Mouse (Mus musculus): Measurements from ENCODE around the gene Hpgds.

The Hpgds gene

DNA sequence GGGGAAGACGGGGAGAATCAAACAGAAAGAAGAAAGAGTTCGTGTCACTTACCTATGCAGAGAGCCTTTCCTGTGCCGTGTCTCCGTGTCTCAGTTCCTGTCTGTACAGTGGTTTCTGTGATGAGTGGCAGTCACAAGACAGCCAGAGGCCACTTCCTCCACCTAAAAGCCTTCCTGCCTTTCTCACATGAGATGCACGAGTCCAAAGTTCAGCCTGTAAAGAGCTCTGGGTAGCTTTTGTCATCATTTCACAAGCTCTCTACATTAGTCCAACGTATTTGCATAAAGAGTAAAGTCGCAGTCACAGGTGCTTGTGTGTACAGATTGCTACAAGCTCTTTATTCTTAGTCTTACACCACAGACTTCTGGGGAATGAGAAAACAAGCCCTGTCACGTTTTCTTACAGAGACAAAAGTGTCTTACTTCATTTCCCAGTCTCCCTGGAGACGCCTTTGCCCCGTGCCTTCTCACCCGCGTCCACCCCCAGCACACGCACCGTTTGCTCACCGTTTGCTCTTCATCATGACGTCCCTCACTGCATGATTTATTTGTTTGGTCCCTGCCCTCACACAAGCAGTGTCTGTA lies at the start of gene Hpgds:
Gene Hpgds (minus strand): TSS at position 288 of the 585 bp plus-strand sequence.
- no peak for DNase-seq

DNA sequence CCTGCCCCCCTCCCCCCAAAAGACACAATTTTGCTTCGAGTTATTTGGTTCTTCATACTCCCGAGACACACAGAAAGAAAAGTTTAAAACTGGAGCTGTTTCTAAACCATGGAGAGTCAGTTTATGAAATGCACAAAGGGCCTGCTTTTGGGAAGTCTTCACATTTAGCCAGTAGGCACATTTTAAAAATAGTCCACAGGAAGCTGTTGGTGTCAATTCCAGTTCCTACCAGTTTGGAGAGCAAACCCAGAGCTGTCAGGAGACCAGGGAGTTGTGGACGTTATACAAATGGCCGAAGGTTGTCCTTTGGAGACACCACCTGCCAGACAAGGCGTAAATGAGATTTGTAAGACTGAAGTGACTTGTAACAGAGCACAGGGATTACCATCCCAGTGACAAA lies 20.3 kb upstream of the Hpgds start:
- DNase-seq: no peak

DNA sequence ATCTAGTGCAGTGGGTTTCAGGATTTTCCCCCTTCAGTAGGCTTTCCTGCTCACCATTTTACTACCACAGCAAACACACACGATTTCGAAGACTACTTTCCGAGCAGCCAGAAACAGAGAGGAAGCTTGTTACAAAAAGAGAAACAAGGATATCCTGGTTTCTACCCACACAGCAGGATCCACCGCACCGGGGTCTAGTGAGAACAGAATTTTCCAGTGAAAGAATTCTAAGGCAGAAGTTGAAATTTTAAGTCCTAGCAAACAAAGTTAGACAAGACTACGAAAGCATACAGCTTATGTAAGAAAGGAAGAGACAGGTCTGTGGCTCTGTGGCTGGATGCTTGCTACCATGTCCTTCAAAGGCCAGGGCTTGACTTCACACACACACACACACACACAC lies 19.4 kb upstream of the Hpgds start:
- no peak for DNase-seq

DNA sequence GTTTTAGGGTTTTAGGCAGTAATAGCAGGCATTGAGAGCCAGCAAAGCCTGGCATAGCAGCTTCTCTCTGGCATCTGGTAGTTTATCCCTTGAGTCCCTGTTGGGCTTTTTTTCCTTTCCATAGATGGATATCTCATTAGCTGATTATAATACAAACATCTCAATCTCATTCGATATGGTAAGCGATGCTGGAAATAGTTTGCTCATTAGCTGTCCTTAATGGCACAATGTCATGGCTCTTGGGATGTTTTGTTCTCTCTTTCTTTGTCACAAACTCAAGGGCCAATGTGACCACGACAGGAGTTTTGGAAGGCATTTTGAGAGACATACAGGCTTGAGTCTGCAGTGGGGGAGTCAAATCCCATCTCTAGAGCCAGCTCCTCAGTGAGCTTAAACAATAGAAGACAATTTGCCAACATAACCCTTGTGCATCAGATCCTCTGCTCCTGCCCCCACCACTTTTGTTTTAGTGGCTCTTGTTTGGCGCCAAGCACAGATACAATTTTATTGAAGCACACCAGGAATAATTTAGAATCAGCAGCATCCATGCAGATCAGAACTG lies 14.8 kb upstream of the Hpgds start:
- no peak for DNase-seq

DNA sequence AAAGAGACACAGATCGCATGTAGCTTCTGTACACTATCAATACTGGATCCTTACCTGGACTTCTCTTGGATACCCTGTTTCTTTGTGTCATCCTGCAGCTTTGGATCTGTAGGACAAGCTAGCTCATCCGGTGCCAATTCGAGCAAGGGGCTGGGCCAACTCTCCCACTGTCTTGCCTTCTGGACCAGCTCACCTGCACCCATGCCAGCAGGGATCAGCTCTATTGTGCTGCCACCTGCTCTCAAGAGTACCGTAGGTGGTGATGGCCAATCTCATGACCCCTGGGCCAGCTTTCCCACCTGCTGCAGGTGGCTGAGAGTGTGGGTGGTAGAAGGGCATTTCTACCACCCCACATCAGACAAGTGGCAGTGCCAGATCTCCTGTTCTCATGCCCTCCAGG lies 12.3 kb upstream of the Hpgds start:
- DNase-seq: no peak

DNA sequence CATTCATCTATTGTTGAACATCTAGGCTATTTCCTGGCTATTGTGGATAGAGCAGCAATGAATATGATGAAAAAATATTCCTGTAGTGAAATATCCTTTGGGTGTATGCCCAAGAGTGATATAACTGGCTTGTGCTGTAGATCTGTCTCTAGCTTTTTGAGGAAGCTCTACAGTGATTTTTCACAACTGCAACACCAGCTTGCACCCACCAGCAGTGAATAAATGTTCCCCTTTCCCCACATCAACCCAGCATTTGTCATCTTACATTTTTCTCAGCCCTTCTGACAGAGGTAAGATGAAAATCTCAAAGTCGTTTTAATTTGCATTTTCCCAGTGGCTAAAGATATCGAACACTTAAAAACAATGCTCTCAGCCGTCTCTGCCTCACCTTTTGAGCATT lies 8.9 kb upstream of the Hpgds start:
- DNase-seq: no peak

DNA sequence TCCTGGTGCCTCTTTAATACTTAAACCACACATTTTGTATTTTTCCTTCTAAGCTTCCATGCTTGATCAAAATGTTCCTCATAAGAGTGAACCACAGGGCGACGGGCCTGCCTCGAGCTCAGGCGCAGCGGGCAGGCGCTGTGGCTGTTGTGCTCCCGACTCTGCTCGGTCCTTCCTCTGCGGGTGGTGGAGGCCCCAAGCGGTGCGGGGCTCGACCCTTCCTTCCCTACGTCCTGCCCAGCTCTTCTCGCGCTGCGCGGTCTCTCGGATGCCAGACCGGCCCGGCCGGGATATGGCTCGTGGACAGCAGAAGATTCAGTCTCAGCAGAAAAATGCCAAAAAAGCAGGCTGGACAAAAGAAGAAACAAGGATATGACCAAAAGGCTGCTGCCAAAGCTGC lies 6.0 kb upstream of the Hpgds start:
- no peak for DNase-seq

DNA sequence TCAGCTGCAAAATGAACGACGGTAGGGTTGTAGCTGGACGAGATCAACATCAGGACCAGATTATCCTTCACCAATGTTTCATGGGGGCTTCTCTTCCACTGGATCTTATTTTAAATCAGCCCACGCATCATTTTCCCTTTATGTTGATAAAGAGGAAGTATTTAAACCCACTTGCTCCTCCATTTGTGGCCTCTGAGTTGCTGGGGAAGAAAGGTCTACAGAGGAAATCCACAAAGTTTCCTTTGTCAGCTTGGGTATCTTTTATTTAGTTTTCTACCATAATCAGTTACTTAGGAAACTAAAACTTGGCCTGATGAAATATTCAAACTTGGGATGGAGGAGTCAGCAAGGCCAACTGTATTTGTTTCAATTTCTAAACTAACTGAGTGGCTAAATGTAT lies 1.7 kb upstream of the Hpgds start:
- DNase-seq: no peak

DNA sequence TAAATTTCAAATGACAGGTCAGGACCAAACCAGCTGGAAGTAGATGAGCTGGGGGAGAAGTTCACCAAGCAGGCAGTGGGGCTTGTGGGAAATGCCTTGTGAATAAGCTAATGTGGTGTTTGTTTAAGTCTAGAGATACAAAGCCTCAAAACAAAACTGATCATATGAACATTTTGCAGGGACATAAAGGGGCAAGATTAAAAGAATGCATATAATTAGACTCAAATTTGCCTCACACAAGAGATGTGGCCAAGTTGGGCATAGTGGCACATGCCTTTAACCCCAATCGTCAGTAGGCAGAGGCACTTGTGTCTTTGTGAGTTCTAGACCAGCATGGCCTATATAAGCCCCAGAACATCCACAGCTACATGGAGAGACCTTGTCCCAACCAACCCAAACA lies 2.4 kb downstream of the Hpgds start:
- DNase-seq: no peak

DNA sequence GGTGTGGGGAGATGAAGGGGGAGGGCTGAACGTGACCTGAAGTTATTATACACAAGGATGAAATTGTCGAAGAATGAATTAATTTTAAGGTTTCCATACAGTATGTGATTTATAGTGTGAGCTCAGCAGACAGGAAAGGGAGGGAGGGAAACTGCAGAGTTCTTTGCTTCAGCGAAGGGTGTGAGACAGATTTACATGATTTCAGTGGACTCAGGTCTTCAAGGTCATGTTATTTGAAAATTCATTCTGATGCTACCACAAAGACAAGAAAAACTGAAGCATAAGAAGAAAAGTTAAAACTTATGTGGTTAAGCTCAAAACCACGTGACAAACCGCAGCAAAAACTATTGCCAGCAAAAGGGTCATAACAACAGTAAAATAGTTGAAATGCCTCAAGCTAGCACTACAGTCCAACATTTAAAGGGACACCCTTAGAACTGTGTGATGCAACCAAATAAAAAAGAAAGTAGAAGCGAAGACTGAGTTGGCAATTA lies 3.9 kb downstream of the Hpgds start:
- no peak for DNase-seq

DNA sequence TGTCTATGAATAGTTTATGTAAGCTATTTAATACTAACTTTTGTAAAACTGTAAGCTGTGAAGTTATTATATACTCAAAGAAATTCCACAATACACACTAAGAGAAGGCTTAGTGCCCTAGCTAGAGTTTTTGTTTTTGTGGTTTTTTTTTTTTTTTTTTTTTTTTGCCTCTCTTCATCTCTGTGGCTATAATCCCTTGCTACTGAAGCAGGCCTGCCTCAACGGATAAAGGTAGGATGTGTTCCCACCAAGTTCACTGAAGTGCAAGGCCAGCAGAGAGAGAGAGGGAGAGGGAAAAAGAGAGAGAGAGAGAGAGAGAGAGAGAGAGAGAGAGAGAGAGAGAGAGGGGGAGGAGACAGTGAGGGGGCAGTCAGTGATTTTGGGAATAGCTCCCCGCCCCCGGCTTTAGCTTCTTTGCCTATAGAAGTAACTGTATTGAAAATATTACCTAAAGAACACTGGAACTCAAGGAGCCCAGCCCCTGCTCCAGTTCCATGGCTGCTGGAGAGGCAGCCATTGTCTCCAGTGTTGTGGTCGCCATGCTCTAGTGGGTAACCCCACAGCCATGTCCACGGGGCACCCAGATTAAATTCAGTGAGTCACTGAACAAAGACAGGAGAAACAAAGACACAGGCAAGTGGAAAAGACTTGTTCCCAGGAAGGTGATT lies 4.5 kb downstream of the Hpgds start:
- DNase-seq: no peak

DNA sequence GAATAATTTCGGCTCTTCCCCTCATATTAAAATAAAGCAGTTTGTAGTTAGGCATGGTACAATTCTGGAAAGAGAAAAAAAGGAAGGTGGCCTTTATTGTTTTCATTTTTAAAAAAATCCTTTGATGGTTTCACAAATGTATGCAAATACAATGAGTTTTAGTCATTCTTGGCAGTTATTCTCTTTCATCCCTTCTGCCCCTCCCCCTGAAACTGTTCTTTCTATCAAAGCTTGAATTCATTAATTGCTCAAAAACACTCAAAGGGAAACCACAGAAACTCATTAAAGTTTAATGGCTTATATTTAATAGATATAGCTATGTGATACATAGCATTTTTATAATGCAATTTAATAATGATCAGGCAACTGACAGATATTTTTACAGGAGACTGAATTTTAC lies 6.5 kb downstream of the Hpgds start:
- no peak for DNase-seq

DNA sequence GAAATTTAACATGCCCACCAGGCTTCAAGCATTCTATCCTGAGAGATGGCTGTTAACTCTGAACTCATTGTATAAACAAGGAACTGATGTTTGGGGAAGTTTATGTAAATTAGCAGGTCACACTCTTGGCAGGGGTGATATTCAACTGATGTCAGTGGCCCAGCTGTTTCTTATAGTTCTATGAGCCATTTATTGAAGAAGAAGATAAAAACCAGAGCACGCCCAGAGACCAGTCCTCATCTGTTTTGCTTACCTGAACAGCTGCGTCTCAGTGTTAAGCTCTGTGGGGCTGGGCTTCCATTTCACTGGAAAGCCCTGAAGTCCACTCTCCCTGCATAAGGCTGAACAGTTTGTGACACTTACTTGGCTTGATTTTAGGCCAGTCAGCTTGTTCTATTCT lies 6.9 kb downstream of the Hpgds start:
- no peak for DNase-seq

DNA sequence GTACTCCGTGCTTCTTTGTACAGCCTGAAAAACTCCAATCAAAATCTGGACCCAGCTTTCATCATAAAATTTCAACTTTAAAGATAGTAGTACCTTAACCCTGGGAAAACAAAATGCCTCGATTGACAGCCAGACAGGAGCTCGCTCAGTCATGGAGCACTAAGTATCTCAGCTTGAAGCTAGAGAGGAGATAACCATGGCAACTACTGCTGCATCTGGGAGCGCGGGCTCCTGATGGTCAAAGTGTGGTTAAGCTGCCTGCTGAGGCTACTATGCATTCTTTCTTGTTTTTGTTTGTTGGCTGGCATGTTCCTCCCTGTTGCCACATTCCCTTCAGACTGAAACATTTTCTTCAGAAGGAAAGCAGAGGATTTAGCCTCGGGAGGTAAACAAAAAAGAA lies 12.3 kb downstream of the Hpgds start:
- no peak for DNase-seq

DNA sequence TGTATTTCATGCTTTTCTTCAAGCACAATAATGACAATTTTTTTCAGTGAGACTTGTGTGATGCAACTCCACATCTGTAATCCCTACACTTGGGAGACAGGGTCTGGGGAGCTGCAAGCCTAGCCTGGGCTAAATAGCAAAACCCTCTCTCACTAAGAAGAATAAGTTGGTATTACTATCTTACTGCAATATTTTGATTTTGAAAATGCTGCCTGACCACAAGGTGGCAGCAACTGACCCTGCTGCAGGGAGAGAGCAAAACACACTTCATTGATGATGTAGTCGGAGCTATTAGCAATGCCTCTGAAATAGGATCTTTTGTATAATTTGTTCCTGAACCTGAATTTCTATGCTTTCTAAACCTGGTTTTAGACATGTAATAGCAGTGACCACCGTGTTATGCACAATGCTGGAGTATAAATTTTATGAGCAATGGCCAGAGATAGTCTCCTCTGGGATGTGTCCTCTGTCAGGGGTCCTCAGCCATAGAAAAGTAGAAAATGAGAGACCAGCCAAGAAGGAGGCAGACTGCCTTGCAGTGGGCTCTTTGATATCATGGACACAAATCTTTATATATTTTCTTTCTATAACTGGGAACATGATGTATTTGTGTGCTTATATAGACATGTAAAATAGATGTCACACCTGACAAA lies 18.5 kb downstream of the Hpgds start:
- peak; percentile 60 for DNase-seq

DNA sequence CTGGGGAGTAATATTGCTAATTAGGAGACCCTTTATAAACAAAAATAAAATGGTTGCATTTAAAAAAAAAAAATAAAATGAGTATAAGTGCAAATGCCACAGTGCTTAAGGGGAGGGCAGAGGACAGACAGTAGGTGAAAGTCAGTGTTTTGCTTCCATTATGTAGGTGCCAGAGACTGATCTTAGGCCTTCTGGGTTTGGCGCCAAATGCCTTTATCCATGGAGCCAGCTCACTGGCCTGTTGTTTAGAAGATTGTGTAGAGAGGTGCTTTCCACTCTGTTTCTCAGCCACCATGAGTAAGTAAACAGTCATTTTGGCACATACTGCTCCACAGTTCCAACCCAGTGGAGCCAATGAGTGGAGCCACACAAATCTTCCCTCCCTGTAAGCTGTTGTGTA lies 27.2 kb downstream of the Hpgds start:
- DNase-seq: no peak

DNA sequence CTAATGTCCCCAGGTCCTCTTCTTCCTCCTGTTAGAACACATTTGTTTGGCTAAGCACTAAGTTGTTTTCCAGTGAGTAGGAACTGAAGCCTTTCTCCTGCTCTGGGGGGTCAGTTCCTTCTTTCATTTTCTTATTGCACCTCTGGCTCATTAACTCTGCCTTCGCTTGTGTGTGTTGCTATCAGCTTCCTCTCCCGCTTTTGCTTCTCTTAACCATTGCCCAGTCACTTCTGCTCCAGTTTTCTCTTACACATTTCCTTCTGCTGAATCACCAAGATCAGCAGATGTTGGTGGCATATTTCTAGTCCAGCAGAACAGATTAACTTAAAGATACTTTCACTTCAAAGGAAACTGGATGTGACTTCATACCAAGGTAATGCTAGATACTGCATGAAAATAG lies 29.8 kb downstream of the Hpgds start:
- DNase-seq: no peak

DNA sequence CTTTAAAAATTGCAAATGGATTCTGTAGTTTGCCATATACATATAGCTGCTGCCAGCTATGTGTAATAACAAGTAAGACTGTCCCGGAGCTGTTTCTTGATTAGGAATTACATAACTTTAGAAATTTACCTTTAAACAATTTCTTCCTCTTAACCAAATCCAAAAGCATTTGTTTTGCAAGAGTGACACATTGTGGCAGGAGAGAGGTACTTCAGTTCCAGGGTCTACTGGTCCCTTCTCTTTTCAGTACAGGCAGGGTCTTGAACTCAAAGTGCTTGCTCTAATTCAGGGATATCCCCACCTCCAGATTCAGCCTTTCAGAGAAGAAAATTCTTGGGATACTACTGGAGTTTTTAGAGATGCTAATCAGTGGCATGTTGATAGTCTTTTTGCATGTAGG lies 65.6 kb downstream of the Hpgds start:
- DNase-seq: no peak

DNA sequence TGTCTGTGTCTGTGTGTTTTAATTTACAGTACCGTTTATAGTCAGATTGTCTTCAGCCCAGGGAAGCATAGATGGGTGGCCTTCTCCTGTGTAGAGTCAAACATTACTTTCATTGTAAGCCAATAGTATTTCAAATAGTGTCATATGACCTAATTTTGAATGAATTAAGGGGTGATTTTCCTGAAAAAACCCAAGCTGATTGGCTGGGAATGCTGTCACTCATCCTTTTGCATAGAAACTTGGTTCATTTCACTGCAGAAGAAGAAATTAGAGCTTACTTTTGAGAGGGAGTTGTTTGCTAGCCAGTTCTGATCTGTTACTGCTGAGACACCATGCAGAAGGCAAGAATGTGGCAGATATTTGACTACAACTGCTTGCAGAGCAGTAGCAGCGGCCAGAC lies 69.5 kb downstream of the Hpgds start:
- peak; percentile 15 for DNase-seq
